Mouse (Mus musculus): ENCODE results near the gene Gch1. TPM values are rescaled to one million over a fixed set of nuclear protein-coding genes. Genes with fewer than 3 reads are reported as not detected.

Gch1 gene
- polyA plus RNA-seq, 1 experiment from 2014 or later: 1.1 TPM

GRCm38 (mm10) chr14:47221567-47221966 lies 32.4 kb upstream of the Gch1 start:
- WGBS: 82% methylated on average over 11 of the region's 11 CpGs
- no peak overlapping the region for H3K27ac ChIP-seq
- no peaks in the 10 kb centered on the region for H3K4me1 ChIP-seq
- no peak for ATAC-seq (ENCODE audit: insufficient number of reproducible peaks, insufficient read depth, low FRiP score, low TSS enrichment, low read depth)
- H3K27me3 ChIP-seq: no peaks in the 10 kb centered on the region
- H3K9ac ChIP-seq: no peak overlapping the region
- H3K4me2 ChIP-seq: no peak overlapping the region
- no peaks in the 10 kb centered on the region for H3K9me3 ChIP-seq
- no peak overlapping the region for H3K4me3 ChIP-seq
- no peaks in the 10 kb centered on the region for H3K36me3 ChIP-seq

DNA sequence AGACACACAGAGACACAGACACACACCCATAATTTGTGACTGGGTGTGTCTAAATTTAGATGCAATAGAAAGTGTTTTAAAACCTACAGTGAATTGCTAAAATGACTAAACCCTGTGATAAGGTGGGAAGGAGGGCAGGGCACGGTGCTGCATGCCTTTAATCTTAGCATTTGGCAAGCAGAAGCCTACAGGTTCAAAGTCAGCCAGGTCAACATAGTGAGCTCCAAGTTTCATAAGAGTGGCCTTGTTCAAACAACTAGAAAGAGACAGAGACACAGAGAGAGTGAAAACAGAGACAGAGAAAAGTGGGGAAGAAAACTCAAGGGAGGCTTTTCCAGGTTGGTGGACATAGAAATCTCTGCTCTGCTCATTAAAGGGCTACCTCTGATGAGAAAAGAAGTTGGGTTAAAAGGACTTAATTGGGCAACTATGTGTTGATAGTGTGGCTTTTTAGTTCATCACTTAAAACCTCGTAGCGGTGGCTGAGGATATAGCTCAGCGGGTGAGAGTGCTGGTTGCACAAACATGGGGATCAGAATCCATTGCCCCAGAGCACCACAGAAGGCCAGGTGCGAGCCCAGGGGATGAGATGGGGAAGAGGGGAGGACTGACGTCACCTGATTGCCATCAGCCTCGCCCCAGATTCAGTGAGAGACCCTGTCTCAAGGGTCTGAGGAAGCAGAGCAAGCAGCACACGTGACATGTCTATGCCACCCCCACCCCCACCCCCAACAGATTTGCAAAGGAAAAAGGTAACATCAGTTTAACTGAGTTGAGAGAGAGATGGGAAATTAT lies 31.2 kb upstream of the Gch1 start:
- ATAC-seq (ENCODE audit: insufficient number of reproducible peaks, insufficient read depth, low FRiP score, low TSS enrichment, low read depth): no peak
- Histone ChIP-seq H3K4me2 (no peak overlapping the region), H3K9me3 (no peaks in the 10 kb centered on the region), H3K4me3 (no peak overlapping the region), H3K27ac (no peak overlapping the region), H3K9ac (no peak overlapping the region), H3K4me1 (no peaks in the 10 kb centered on the region), H3K27me3 (no peaks in the 10 kb centered on the region), H3K36me3 (no peaks in the 10 kb centered on the region)
- WGBS: 80% methylated on average over 8 of the region's 8 CpGs

DNA sequence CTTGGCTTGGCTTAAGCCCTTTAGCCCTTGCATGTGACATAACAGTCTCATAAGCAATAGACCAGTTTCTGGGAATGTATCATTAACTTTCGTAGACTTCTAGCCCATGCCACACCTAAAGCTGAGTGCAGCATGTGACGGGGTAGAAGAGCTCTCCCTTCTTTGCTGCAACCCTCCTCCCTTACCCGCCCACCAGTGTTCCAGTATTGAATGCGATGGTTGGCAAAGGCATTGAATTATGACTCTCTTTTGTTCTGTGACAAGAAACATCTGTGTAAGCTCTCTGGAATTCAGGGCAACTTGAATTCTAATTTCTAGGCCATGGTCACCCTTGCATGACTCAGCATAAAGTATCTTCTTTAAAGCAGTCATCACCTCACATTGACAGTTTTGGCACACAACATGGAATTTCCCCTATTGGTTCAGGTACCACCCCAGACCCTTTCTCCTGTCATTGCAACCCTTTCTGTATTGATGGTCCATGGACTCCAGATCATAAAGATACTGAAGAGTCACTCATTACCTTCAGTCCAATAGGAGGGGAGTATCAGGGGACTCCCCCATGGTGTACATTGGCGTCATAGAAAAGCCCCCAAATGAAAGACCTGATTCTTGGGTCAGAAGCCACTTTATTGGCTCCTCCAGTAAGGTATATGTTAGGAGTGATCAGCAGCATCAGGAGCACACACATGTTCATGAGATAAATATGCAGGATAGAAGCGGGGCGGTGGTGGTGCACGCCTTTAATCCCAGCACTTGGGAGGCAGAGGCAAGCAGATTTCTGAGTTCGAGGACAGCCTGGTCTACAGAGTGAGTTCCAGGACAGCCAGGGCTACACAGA lies 29.8 kb upstream of the Gch1 start:
- H3K9ac ChIP-seq: no peak overlapping the region
- no peak overlapping the region for H3K4me2 ChIP-seq
- no peak overlapping the region for H3K4me3 ChIP-seq
- H3K27ac ChIP-seq: no peak overlapping the region
- H3K4me1 ChIP-seq: no peaks in the 10 kb centered on the region
- H3K27me3 ChIP-seq: no peaks in the 10 kb centered on the region
- no peaks in the 10 kb centered on the region for H3K9me3 ChIP-seq
- 79% methylated on average over 9 of the region's 9 CpGs for WGBS
- no peak for ATAC-seq (ENCODE audit: insufficient number of reproducible peaks, insufficient read depth, low FRiP score, low TSS enrichment, low read depth)
- no peaks in the 10 kb centered on the region for H3K36me3 ChIP-seq

DNA sequence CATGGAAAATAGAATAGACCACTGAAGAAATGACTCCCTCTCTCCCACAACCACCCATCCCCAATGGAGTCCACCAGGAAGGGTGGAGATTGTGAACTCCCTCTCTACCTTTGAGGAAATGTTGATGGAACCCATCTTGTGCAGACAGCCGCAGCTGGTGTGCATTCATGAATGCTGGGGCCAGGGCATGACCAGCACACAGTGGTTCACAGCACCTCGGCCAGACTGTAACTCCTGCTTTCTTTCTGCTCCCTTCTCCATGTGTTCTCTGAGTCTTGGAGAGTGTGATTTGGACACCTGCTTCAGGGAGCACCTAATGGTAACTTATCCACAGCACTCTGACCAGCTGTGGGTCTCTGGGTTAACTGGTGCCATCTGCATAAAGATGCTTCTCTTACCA lies 27.3 kb upstream of the Gch1 start:
- H3K36me3 ChIP-seq: no peaks in the 10 kb centered on the region
- 80% methylated on average over 2 of the region's 2 CpGs for WGBS

GRCm38 (mm10) chr14:47214367-47214766 lies 25.2 kb upstream of the Gch1 start:
- WGBS: 81% methylated on average over 5 of the region's 5 CpGs
- ATAC-seq (ENCODE audit: insufficient number of reproducible peaks, insufficient read depth, low FRiP score, low TSS enrichment, low read depth): no peak
- H3K27ac ChIP-seq: no peak overlapping the region

More for the DNA sequence above, 27.3 kb upstream of the Gch1 start:
- no peaks in the 10 kb centered on the region for H3K9me3 ChIP-seq
- no peak overlapping the region for H3K27ac ChIP-seq
- no peaks in the 10 kb centered on the region for H3K27me3 ChIP-seq
- H3K4me2 ChIP-seq: no peak overlapping the region
- no peak for ATAC-seq (ENCODE audit: insufficient number of reproducible peaks, insufficient read depth, low FRiP score, low TSS enrichment, low read depth)
- no peaks in the 10 kb centered on the region for H3K4me1 ChIP-seq
- no peak overlapping the region for H3K4me3 ChIP-seq
- no peak overlapping the region for H3K9ac ChIP-seq

DNA sequence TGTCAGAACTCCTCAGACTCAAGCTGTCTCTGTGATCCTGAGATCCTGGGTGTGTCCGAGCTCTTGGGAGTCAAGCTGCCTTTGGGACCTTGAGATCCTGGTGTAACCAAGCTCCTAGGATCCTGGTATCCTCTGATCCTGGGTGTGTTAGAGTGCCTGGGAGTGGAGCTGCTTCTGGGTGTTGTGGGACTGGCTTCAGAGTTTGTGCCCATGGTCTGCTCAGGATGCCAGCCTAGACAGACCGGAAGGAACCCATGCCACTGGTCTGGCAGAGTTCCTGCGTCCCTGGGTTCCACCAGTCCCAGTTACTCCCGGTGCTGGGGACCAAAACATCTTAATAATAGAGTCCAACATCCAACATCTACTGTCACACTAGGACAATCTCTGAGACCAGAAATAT lies 24.1 kb upstream of the Gch1 start:
- Histone ChIP-seq H3K9me3 (no peaks in the 10 kb centered on the region), H3K27ac (no peak overlapping the region), H3K4me1 (no peaks in the 10 kb centered on the region), H3K36me3 (no peaks in the 10 kb centered on the region), H3K9ac (no peak overlapping the region), H3K4me3 (no peak overlapping the region), H3K27me3 (no peaks in the 10 kb centered on the region), H3K4me2 (no peak overlapping the region)
- no peak for ATAC-seq (ENCODE audit: insufficient number of reproducible peaks, insufficient read depth, low FRiP score, low TSS enrichment, low read depth)
- WGBS: 91% methylated on average over 4 of the region's 4 CpGs

More at GRCm38 (mm10) chr14:47214367-47214766, 25.2 kb upstream of the Gch1 start:
- H3K9me3 ChIP-seq: no peaks in the 10 kb centered on the region
- H3K9ac ChIP-seq: no peak overlapping the region
- H3K4me1 ChIP-seq: no peaks in the 10 kb centered on the region
- no peaks in the 10 kb centered on the region for H3K27me3 ChIP-seq
- no peak overlapping the region for H3K4me3 ChIP-seq
- no peak overlapping the region for H3K4me2 ChIP-seq
- H3K36me3 ChIP-seq: no peaks in the 10 kb centered on the region

DNA sequence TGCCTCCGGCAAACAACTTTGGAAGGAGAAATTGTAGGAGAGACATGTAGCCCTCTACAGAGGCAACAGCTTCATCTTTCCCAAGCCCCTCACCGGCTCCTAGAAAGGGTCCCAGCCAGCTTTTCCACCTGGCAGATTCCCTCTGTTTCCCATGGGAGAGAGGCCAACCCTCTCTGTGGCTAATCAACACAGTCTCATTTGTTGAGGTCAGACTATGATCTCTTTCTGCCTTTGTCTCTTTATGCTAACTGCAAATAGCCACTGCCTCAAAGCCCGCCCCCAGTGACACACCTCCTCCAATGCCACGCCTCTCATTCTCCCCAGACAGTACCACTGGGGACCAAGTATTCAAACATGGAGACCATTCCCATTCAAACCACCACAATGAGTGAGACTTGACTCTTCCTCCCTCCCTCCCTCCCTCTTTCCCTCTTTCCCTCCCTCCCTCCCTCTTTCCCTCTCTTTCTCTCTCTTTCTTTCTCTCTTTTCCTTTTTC lies 20.5 kb upstream of the Gch1 start:
- no peak for ATAC-seq (ENCODE audit: insufficient number of reproducible peaks, insufficient read depth, low FRiP score, low TSS enrichment, low read depth)
- Histone ChIP-seq H3K4me3 (no peak overlapping the region), H3K27ac (no peak overlapping the region), H3K9ac (no peak overlapping the region), H3K4me2 (no peak overlapping the region), H3K36me3 (no peaks in the 10 kb centered on the region), H3K27me3 (no peaks in the 10 kb centered on the region), H3K4me1 (no peaks in the 10 kb centered on the region), H3K9me3 (no peaks in the 10 kb centered on the region)
- WGBS: 83% methylated on average over 4 of the region's 4 CpGs

- Histone ChIP-seq H3K27me3 (no peaks in the 10 kb centered on the region), H3K4me2 (no peak overlapping the region), H3K27ac (no peak overlapping the region), H3K36me3 (no peaks in the 10 kb centered on the region), H3K9me3 (no peaks in the 10 kb centered on the region), H3K9ac (no peak overlapping the region), H3K4me1 (no peaks in the 10 kb centered on the region), H3K4me3 (no peak overlapping the region)
- 80% methylated on average over 12 of the region's 12 CpGs for WGBS
- no peak for ATAC-seq (ENCODE audit: insufficient number of reproducible peaks, insufficient read depth, low FRiP score, low TSS enrichment, low read depth)
Observed at GRCm38 (mm10) chr14:47208564-47209493, 19.6 kb upstream of the Gch1 start.

GRCm38 (mm10) chr14:47206601-47207000 lies 17.4 kb upstream of the Gch1 start:
- no peak overlapping the region for H3K9ac ChIP-seq
- ATAC-seq (ENCODE audit: insufficient number of reproducible peaks, insufficient read depth, low FRiP score, low TSS enrichment, low read depth): no peak
- 83% methylated on average over 3 of the region's 3 CpGs for WGBS

DNA sequence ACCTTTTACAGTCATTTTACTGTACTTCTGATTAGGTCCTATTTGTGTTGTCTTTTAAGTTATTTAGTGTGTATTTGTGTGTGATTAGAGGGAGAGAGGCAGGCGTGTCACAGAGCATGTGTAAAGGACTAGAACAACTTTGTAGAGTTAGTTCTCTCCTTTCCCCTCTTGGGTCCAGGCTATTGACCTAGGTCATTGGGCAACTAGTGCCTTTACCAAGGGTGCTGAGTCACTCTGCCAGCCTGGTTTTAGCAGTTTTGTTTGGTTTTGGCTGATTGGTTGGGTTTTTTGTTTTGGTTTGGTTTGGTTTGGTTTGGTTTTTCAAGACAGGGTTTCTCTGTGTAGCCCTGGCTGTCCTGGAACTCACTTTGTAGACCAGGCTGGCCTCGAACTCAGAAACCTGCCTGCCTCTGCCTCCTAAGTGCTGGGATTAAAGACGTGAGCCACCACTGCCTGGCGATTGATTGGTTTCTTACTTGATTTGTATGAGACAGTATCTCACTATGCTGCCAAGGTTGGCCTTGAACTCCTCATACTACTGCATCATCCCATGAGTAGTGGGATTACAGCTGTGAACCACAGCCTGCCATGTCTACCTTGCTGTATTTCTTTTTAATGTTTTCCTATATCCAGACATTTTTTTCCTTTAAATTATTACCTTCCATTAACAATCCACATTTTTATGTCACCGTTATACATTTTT lies 16.2 kb upstream of the Gch1 start:
- no peaks in the 10 kb centered on the region for H3K4me1 ChIP-seq
- H3K27me3 ChIP-seq: no peaks in the 10 kb centered on the region
- H3K9me3 ChIP-seq: no peaks in the 10 kb centered on the region
- 89% methylated on average over 5 of the region's 5 CpGs for WGBS
- H3K27ac ChIP-seq: no peak overlapping the region
- ATAC-seq (ENCODE audit: insufficient number of reproducible peaks, insufficient read depth, low FRiP score, low TSS enrichment, low read depth): no peak
- no peak overlapping the region for H3K4me2 ChIP-seq
- H3K36me3 ChIP-seq: no peaks in the 10 kb centered on the region
- no peak overlapping the region for H3K4me3 ChIP-seq
- no peak overlapping the region for H3K9ac ChIP-seq

More at GRCm38 (mm10) chr14:47206601-47207000, 17.4 kb upstream of the Gch1 start:
- Histone ChIP-seq H3K9me3 (no peaks in the 10 kb centered on the region), H3K36me3 (no peaks in the 10 kb centered on the region), H3K4me3 (no peak overlapping the region), H3K4me2 (no peak overlapping the region), H3K27ac (no peak overlapping the region), H3K27me3 (no peaks in the 10 kb centered on the region), H3K4me1 (no peaks in the 10 kb centered on the region)
